Mouse (Mus musculus): Measurements from ENCODE around the gene Aqp3. TPM values are rescaled to one million over a fixed set of nuclear protein-coding genes. Genes with fewer than 3 reads are reported as not detected.

Gene Aqp3
- total RNA-seq, 2 experiments from 2014 or later, result not detected

Other genes with a start within 250 kb of the Aqp3 start
- 1 to 10 TPM; 6.7 to 8.3 TPM for gene B4galt1, start 244.2 kb downstream of the Aqp3 start, total RNA-seq (2021)
- not detected for gene Spink4, start 178.1 kb downstream of the Aqp3 start, total RNA-seq (2021)
- gene Bag1, start 149.9 kb downstream of the Aqp3 start, total RNA-seq (2021), result 100 to 1,000 TPM; 144 to 165 TPM
- gene Chmp5, start 149.8 kb downstream of the Aqp3 start, total RNA-seq (2021), result 10 to 100 TPM; 79.7 to 92.7 TPM
- gene Nfx1, start 127.3 kb downstream of the Aqp3 start, total RNA-seq (2021), result 10 to 100 TPM; 64.7 to 71.8 TPM
- not detected for gene Aqp7, start 50.0 kb downstream of the Aqp3 start, total RNA-seq (2021)
- gene Nol6, start 26.3 kb upstream of the Aqp3 start, total RNA-seq (2021), result 100 to 1,000 TPM; 101 to 103 TPM
- gene Ube2r2, start 37.6 kb upstream of the Aqp3 start, total RNA-seq (2021), result 10 to 100 TPM; 76.4 to 77.5 TPM
- gene Ubap2, start 177.0 kb upstream of the Aqp3 start, total RNA-seq (2021), result 10 to 100 TPM; 40.5 to 48.3 TPM
- 10 to 100 TPM; 45.8 to 49.6 TPM for gene Dcaf12, start 216.7 kb upstream of the Aqp3 start, total RNA-seq (2021)

All from layer of hippocampus, postnatal 25 days (tissue).